Mouse (Mus musculus): Measurements from ENCODE around the gene Smtnl1. TPM values are rescaled to one million over a fixed set of nuclear protein-coding genes. Genes with fewer than 3 reads are reported as not detected.

Gene Smtnl1
- polyA plus RNA-seq, 1 experiment = 0.04 TPM

DNA sequence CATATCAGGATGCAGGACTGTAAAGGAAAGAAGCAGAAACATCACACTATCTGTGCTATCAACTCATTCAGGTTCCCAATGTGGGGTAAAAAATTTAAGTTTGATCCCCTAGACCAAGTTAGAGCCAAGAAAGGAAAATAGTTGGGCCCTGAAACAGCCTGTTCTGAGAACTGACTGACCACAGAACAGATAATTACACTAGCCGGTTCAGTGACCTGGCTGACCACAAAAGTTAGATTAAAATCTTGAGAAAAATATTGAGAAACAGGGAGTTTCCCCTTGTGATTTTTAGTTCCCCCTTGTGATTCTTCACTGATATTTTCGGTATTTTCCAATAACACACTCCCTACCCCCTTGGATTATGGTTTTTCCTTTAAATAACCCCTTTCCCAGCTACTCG, 28.6 kb downstream of the Smtnl1 start:
- 59% methylated on average over 3 of the region's 3 CpGs for WGBS

DNA sequence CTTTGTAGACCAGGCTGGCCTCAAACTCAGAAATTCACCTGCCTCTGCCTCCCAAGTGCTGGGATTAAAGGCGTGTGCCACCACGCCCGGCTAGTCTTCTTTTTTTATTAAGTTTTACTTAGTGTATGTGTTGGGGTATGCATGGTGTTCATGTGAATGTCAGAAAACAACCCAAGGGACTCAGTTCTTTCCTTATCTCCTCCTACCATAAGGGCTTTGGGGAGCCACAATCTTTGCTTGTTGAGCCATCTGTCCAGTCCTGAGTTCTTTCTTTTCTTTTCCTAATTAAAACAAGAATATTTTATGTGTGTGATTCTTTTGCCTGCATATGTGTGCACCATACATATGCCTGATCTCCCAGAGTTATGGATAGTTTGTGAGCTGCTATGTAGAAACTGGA, 29.3 kb downstream of the Smtnl1 start:
- WGBS = 75% methylated on average over 3 of the region's 3 CpGs
- Histone ChIP-seq H3K27me3 (ENCODE audit: control insufficient read depth, insufficient read depth, low read length) (no peaks in the 10 kb centered on the region), H3K4me3 (ENCODE audit: extremely low read depth, insufficient read depth, insufficient read length) (no peak overlapping the region), H3K4me1 (ENCODE audit: control insufficient read depth, insufficient read depth, insufficient read length) (no peaks in the 10 kb centered on the region), H3K27ac (ENCODE audit: insufficient read depth, low read length) (no peak overlapping the region), H3K36me3 (ENCODE audit: control insufficient read depth, insufficient read depth, low read length) (no peaks in the 10 kb centered on the region)
- TF ChIP-seq POLR2A (IDR thresholded peaks at IDR 0.05; ENCODE audit: low read depth, low read length) (no peak), CTCF (IDR thresholded peaks at IDR 0.05; ENCODE audit: extremely low read depth, insufficient read depth, insufficient read length, insufficient replicate concordance) (no peak)
- no peak for DNase-seq (ENCODE audit: low read depth in 1 of 2, low spot score in 2 of 2)

More for the DNA sequence above, 28.6 kb downstream of the Smtnl1 start:
- no peaks in the 10 kb centered on the region for H3K27me3 ChIP-seq (ENCODE audit: control insufficient read depth, insufficient read depth, low read length)
- no peaks in the 10 kb centered on the region for H3K36me3 ChIP-seq (ENCODE audit: control insufficient read depth, insufficient read depth, low read length)
- DNase-seq (ENCODE audit: low read depth in 1 of 2, low spot score in 2 of 2) = no peak
- H3K4me3 ChIP-seq (ENCODE audit: extremely low read depth, insufficient read depth, insufficient read length) = no peak overlapping the region
- no peak for TF ChIP-seq CTCF (IDR thresholded peaks at IDR 0.05; ENCODE audit: extremely low read depth, insufficient read depth, insufficient read length, insufficient replicate concordance)
- TF ChIP-seq POLR2A (IDR thresholded peaks at IDR 0.05; ENCODE audit: low read depth, low read length) = no peak
- H3K4me1 ChIP-seq (ENCODE audit: control insufficient read depth, insufficient read depth, insufficient read length) = no peaks in the 10 kb centered on the region
- H3K27ac ChIP-seq (ENCODE audit: insufficient read depth, low read length) = no peak overlapping the region

DNA sequence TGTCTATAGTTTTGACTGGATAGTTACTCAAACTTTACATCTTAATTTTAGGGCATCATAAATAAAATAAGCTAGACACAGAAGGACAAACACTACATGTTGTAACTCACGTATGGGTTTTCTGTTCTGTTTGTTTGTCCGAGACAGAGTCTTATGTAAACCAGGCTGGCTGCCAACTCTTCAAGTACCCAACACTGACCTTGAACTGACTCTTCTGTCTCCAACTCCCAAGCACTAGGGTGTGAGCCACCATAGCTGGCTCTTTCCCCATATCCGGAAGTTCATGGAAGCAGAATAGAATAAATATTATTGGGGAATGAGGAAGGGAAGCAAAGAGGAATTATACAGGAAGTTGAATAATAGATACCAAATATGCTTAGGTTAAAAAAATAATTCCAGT, 29.9 kb downstream of the Smtnl1 start:
- H3K4me1 ChIP-seq (ENCODE audit: control insufficient read depth, insufficient read depth, insufficient read length) = no peaks in the 10 kb centered on the region
- no peak overlapping the region for H3K4me3 ChIP-seq (ENCODE audit: extremely low read depth, insufficient read depth, insufficient read length)
- H3K27ac ChIP-seq (ENCODE audit: insufficient read depth, low read length) = no peak overlapping the region
- TF ChIP-seq CTCF (IDR thresholded peaks at IDR 0.05; ENCODE audit: extremely low read depth, insufficient read depth, insufficient read length, insufficient replicate concordance) (no peak), POLR2A (IDR thresholded peaks at IDR 0.05; ENCODE audit: low read depth, low read length) (no peak)
- no peaks in the 10 kb centered on the region for H3K36me3 ChIP-seq (ENCODE audit: control insufficient read depth, insufficient read depth, low read length)
- H3K27me3 ChIP-seq (ENCODE audit: control insufficient read depth, insufficient read depth, low read length) = no peaks in the 10 kb centered on the region
- no peak for DNase-seq (ENCODE audit: low read depth in 1 of 2, low spot score in 2 of 2)
- 92% methylated on average over 3 of the region's 3 CpGs for WGBS

DNA sequence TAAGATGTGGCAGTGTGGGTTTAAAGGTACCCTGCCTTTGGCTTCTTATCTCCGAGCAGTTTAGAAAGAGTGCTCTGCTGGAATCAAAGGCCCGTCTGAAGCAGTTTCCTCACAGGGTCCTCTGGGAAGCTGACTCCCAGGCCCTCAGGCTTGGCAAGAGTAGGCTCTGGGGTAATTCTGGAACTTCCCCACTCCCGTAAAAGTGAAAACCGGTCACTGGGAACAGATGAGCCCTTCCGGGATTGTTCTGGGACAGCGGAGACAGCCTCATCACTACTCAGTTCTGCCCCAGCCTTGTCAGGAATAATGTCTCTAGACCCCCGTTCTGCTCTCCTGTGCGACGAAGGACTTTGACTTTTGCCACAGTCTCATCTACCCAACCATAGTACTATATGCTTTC, 32.0 kb downstream of the Smtnl1 start:
- 85% methylated on average over 9 of the region's 9 CpGs for WGBS
- TF ChIP-seq POLR2A (IDR thresholded peaks at IDR 0.05; ENCODE audit: low read depth, low read length) (no peak), CTCF (IDR thresholded peaks at IDR 0.05; ENCODE audit: extremely low read depth, insufficient read depth, insufficient read length, insufficient replicate concordance) (no peak)
- Histone ChIP-seq H3K4me1 (ENCODE audit: control insufficient read depth, insufficient read depth, insufficient read length) (no peaks in the 10 kb centered on the region), H3K36me3 (ENCODE audit: control insufficient read depth, insufficient read depth, low read length) (no peaks in the 10 kb centered on the region), H3K27ac (ENCODE audit: insufficient read depth, low read length) (no peak overlapping the region), H3K27me3 (ENCODE audit: control insufficient read depth, insufficient read depth, low read length) (no peaks in the 10 kb centered on the region), H3K4me3 (ENCODE audit: extremely low read depth, insufficient read depth, insufficient read length) (no peak overlapping the region)
- no peak for DNase-seq (ENCODE audit: low read depth in 1 of 2, low spot score in 2 of 2)

DNA sequence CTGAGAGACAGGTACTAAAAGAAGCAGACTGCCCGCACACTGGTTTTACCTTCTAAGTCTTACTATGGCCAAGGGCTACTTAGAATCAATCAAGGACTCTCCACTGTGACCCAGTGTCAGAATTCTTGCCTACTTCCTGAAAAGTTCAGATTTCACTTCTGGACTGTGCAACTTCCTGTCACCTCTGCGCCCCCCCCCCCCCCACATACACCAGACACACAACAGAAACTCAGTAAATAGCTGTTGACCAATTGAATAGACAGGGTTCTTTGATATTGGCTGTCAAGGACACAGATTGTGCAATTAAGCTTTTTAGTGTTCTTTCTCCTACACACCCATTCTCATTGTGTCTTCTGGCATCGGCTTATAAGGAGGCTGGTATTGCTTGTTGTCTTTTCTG, 34.1 kb downstream of the Smtnl1 start:
- 69% methylated on average over 3 of the region's 3 CpGs for WGBS
- Histone ChIP-seq H3K36me3 (ENCODE audit: control insufficient read depth, insufficient read depth, low read length) (no peaks in the 10 kb centered on the region), H3K27me3 (ENCODE audit: control insufficient read depth, insufficient read depth, low read length) (no peaks in the 10 kb centered on the region), H3K4me3 (ENCODE audit: extremely low read depth, insufficient read depth, insufficient read length) (no peak overlapping the region), H3K4me1 (ENCODE audit: control insufficient read depth, insufficient read depth, insufficient read length) (no peaks in the 10 kb centered on the region), H3K27ac (ENCODE audit: insufficient read depth, low read length) (no peak overlapping the region)
- no peak for DNase-seq (ENCODE audit: low read depth in 1 of 2, low spot score in 2 of 2)
- TF ChIP-seq POLR2A (IDR thresholded peaks at IDR 0.05; ENCODE audit: low read depth, low read length) = no peak
- no peak for TF ChIP-seq CTCF (IDR thresholded peaks at IDR 0.05; ENCODE audit: extremely low read depth, insufficient read depth, insufficient read length, insufficient replicate concordance)

DNA sequence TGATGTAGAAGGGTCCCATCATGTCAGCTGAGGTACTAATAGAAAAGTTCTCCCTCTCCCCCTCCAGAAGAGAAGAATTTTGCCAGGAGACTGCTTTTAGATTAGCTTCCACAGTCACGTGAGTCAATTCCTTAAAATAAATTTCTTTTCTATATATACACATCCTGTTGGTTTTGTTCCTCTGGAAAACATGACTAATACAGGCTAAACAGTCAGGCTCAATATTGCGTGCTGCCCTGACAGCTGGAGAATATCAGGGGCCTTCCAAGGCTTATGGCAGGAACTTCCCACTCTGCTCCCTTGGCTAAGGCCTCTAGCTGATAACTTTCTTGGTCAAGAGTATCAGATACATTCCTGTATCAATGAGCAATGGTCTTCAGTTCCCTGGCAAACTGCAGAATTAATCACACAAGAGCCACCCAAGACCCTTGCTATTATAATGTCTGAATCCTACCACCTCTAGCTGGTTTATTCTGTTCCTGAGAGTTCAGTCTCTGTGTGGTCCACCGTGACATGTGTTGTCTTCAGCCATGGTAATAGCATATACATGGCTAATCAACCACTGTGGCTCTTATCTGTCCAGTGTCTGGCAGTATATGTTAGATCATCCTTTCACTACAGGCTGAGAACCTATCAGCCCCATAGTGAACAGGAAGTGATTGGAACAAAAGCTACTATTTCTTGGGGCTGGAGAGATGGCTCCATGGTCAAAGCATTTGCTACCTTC, 38.4 kb downstream of the Smtnl1 start:
- Histone ChIP-seq H3K36me3 (ENCODE audit: control insufficient read depth, insufficient read depth, low read length) (no peaks in the 10 kb centered on the region), H3K4me1 (ENCODE audit: control insufficient read depth, insufficient read depth, insufficient read length) (no peaks in the 10 kb centered on the region), H3K4me3 (ENCODE audit: extremely low read depth, insufficient read depth, insufficient read length) (no peak overlapping the region), H3K27me3 (ENCODE audit: control insufficient read depth, insufficient read depth, low read length) (no peaks in the 10 kb centered on the region), H3K27ac (ENCODE audit: insufficient read depth, low read length) (no peak overlapping the region)
- WGBS = 72% methylated on average over 3 of the region's 3 CpGs
- DNase-seq (ENCODE audit: low read depth in 1 of 2, low spot score in 2 of 2) = no peak
- no peak for TF ChIP-seq CTCF (IDR thresholded peaks at IDR 0.05; ENCODE audit: extremely low read depth, insufficient read depth, insufficient read length, insufficient replicate concordance)
- TF ChIP-seq POLR2A (IDR thresholded peaks at IDR 0.05; ENCODE audit: low read depth, low read length) = no peak

DNA sequence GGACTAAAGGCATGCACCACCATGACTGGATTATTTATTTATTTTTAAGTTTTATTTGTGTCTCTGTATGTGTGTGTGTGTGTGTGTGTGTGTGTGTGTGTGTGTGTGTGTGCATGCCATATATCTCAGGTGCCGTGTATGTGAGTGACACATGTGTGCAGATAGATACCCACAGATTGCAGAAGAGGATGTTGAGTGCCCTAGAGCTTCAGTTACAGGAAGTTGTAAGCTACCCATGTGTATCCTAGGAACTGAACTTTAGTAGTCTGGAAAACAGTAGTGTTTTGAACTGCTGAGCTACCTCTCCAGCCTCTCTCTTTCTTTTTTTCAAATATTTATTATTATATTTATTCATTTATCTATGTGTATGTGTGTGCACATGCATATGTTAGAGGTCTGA, 39.1 kb downstream of the Smtnl1 start:
- H3K27me3 ChIP-seq (ENCODE audit: control insufficient read depth, insufficient read depth, low read length) = no peaks in the 10 kb centered on the region

More for the DNA sequence above, 39.1 kb downstream of the Smtnl1 start:
- no peaks in the 10 kb centered on the region for H3K36me3 ChIP-seq (ENCODE audit: control insufficient read depth, insufficient read depth, low read length)
- TF ChIP-seq POLR2A (IDR thresholded peaks at IDR 0.05; ENCODE audit: low read depth, low read length) (no peak), CTCF (IDR thresholded peaks at IDR 0.05; ENCODE audit: extremely low read depth, insufficient read depth, insufficient read length, insufficient replicate concordance) (no peak)
- H3K27ac ChIP-seq (ENCODE audit: insufficient read depth, low read length) = no peak overlapping the region
- no peaks in the 10 kb centered on the region for H3K4me1 ChIP-seq (ENCODE audit: control insufficient read depth, insufficient read depth, insufficient read length)
- DNase-seq (ENCODE audit: low read depth in 1 of 2, low spot score in 2 of 2) = no peak
- no peak overlapping the region for H3K4me3 ChIP-seq (ENCODE audit: extremely low read depth, insufficient read depth, insufficient read length)
- WGBS = 5% methylated on average over 1 of the region's 1 CpGs

Measured in spleen, adult 2 months (tissue).